Mouse (Mus musculus): ENCODE results near the gene Serpini2. TPM values are rescaled to one million over a fixed set of nuclear protein-coding genes. Genes with fewer than 3 reads are reported as not detected.
"Not testable (repeated sequence)": the region's sequence is repeated elsewhere in the genome, so short reads cannot be mapped to it uniquely, and the experiment has no call there.

Gene Serpini2
- not detected in 2 replicates for polyA plus RNA-seq (2012; rRNA removed)

GRCm38 (mm10) chr3:75269978-75270377 lies at the start of gene Serpini2:
Gene Serpini2 (minus strand): TSS chr3:75270078.
- DNase-seq (ENCODE audit: low spot score): no peak

DNA sequence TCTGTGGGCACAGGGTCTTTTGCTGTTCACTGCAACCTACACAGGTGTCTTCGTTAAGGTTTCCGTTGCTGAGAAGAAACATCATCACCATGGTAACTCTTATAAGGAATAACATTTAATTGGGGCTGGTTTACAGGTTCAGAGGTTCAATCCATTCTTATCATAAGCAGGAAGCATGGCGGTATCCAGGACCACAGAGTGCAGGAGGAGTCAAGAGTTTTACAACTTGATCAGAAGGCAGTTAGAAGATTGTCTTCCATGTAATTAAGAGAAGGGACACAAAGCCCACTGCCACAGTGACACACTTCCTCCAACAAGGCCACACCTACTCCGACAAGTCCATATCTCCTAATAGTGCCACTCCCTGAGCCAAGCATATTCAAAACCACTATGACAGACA lies 39.0 kb upstream of the Serpini2 start:
- no peak for DNase-seq (ENCODE audit: low spot score)

GRCm38 (mm10) chr3:75308228-75308627 lies 38.4 kb upstream of the Serpini2 start:
- DNase-seq (ENCODE audit: low spot score): no peak

DNA sequence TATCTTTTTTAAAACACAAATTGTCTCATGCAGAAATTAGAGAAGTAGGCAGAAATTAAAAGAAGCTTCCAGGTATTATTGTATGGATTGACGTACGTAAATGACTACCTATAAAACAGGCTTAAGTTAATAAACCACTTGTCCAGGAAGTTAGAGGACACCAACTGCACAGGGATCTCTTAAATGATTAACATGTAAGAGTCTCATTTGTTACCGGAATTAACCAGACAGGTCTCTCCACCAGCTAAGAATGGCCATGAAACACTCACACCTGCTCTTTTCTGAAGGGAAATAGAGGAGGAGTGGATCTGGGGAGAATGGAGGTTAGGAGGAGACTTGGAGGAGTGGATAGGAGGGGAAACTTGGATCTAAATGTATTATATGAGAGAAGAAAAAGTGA lies 35.7 kb upstream of the Serpini2 start:
- no peak for DNase-seq (ENCODE audit: low spot score)

DNA sequence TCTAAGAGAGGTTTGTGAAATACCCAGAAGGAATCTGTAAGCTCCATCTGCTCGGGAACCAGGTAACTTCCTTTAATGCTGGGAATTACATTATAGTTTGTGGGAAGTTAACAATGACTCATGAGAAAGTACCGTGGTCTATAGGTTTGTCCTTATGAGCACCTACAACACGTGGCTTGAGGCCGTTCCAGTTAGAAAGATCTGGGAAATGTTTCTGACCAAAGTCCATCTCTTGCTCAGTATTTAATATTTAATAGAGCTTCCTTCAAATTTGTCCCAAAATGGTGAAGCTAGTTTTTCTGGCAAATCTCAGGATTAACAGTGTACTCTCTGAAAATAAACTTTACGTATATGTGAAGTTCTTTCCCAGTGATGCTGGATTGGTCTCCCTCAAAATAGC lies 34.7 kb upstream of the Serpini2 start:
- DNase-seq (ENCODE audit: low spot score): no peak

GRCm38 (mm10) chr3:75301072-75301471 lies 31.2 kb upstream of the Serpini2 start:
- DNase-seq (ENCODE audit: low spot score): no peak

DNA sequence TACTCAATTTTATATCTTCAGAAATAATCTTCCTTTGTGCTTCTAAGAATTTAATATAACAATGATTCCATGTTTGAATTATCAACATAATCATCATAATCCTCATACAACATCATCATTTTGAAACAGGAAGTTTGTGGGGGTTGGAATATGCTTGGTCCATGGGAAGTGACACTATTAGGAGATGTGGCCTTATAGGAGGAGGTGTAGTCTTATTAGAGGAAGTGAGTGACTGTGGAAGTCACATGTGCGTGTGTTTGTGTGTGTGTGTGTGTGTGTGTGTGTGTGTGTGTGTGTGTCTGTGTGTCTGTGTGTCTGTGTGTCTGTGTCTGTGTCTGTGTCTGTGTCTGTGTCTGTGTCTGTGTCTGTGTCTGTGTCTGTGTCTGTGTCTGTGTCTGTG lies 29.6 kb upstream of the Serpini2 start:
- not testable (repeated sequence) for DNase-seq (ENCODE audit: low spot score)

- DNase-seq (ENCODE audit: low spot score): no peak
Observed at GRCm38 (mm10) chr3:75297758-75298111, 27.9 kb upstream of the Serpini2 start.

GRCm38 (mm10) chr3:75297026-75297757 lies 27.3 kb upstream of the Serpini2 start:
- DNase-seq (ENCODE audit: low spot score): no peak

- no peak for DNase-seq (ENCODE audit: low spot score)
Observed at GRCm38 (mm10) chr3:75293243-75293642, 23.4 kb upstream of the Serpini2 start.

GRCm38 (mm10) chr3:75277455-75277854 lies 7.6 kb upstream of the Serpini2 start:
- no peak for DNase-seq (ENCODE audit: low spot score)

GRCm38 (mm10) chr3:75276522-75276921 lies 6.6 kb upstream of the Serpini2 start:
- DNase-seq (ENCODE audit: low spot score): no peak

DNA sequence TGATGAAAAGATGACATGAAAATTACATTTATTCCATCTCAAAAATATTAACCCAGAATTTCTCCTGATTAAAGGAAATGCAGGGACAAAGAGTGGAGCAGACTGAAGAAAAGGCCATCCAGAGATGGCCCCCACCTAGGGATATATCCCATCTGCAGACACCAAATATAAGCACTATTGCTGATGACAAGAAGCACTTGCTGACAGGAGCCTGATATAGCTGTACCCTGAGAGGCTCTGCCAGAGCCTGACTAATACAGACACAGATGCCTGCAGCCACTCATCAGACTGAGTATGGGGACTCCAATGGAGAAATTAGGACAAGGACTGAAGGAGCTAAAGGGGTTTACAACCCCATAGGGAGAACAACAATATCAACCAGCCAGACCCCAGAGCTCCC lies 5.2 kb upstream of the Serpini2 start:
- no peak for DNase-seq (ENCODE audit: low spot score)

- no peak for DNase-seq (ENCODE audit: low spot score)
Observed at GRCm38 (mm10) chr3:75259356-75259755, 10.5 kb downstream of the Serpini2 start.

- no peak for DNase-seq (ENCODE audit: low spot score)
Observed at GRCm38 (mm10) chr3:75219694-75220093, 50.2 kb downstream of the Serpini2 start.

DNA sequence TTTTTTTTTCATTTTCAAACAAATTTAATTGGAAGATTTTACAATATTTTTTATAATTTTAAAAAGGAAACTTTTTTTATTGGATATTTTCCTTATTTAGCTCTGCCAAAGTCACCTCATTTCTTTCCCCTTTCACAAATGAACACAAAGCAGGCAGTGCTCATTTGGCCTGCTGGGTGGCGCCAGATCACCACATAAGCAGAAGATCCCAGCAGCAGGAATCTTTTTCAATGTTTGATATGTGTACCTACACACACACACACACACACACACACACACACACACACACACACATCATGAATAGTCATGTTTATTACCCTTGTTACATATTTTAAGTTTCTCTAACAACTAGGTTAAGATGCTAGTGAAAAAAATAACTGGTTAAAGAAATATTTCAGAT lies 50.7 kb downstream of the Serpini2 start:
- no peak for DNase-seq (ENCODE audit: low spot score)

DNA sequence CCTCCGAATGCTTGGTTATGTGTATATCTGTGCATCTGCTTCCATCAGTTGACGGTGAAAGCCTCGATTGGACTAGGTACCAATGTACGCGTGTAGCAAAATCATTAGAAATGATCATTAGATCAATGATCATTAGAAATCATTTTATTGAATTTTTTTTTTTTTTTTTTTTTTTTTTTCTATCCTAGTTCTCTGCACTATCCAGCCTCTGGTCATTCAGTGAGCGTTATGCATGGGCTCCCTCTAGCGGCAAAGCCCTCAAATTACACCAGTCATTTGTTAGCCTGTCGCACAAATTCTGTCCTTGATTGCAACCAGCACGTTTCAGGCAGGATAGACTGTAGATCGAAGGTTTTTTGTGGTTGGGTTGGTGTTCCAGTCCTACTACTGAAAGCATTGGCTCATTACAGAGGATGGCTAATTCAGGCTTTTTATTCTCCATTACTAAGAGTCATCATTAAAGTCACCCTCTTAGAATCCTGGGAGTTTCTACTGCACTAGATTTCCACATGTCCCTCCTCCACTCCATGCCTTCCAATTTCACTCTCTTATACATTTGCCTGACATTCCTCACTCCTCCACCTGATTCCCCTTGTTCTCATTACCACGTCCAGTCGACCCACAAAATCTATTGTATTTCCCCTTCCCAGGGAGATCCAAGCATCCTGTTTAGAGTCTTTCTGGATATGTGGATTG lies 66.9 kb downstream of the Serpini2 start:
- DNase-seq (ENCODE audit: low spot score): no peak

Other genes with a start within 250 kb of the Serpini2 start
- 0.06 and 0.10 TPM in 2 replicates for gene Zbbx, start 105.0 kb downstream of the Serpini2 start, polyA plus RNA-seq (2012; rRNA removed)
- gene Wdr49, start 212.1 kb upstream of the Serpini2 start, polyA plus RNA-seq (2012; rRNA removed): not detected in 2 replicates